Mouse (Mus musculus): ENCODE measurements around the gene Tmem184b.

GRCm38 (mm10) chr15:79402836-79403762 lies at the start of gene Tmem184b:
- TF ChIP-seq CTCF (IDR thresholded peaks at IDR 0.05; ENCODE audit: low read depth, low read length) = no peak
- no peak for TF ChIP-seq TAL1 (conservative IDR thresholded peaks at IDR 0.05; ENCODE audit: low read depth, low read length)
- TF ChIP-seq GATA1 (IDR thresholded peaks at IDR 0.05; ENCODE audit: borderline replicate concordance, low read length) = no peak

Data from G1E (cell line).